Mouse (Mus musculus): ENCODE data around the gene Gpi1. TPM values are rescaled to one million over a fixed set of nuclear protein-coding genes. Genes with fewer than 3 reads are reported as not detected.

Gene Gpi1
- total RNA-seq (2021), result 100 to 1,000 TPM; 799 to 899 TPM
- long read RNA-seq, experiment 1, transcript Gpi1-201 (18 exons, 2,884 nt), result major isoform, 1,042 of 1,147 reads
- long read RNA-seq, experiment 1, partial matches to known transcripts, result 52 of 1,147 reads
- long read RNA-seq, experiment 1, other reads (novel, unspliced or antisense), result 49 of 1,147 reads
- long read RNA-seq, experiment 2, transcript Gpi1-201 (18 exons, 2,884 nt), result major isoform, 1,419 of 1,562 reads
- long read RNA-seq, experiment 2, transcript Gpi1-203 (9 exons, 3,195 nt), result minor isoform, 12 of 1,562 reads
- long read RNA-seq, experiment 2, partial matches to known transcripts, result 78 of 1,562 reads
- long read RNA-seq, experiment 2, other reads (novel, unspliced or antisense), result 53 of 1,562 reads

DNA sequence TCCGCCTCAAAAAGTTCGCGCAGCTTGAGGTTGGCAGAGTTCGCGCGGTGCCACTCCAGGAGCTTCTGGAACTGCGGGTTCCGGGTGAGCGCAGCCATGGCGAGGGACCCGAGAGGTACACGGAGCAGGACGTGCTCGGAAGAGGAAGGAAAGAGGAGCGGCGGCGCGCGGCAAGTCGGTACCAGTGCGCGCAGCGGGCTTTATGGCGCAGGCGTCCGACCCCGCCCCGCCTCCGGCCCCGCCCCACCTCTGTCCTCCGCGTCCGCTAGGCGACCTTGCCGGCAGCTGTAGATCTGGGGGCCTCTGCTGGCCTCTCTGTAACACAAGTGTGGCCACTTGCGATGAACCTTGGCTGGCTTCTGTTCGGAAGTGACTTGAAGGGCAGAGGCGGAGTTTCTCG, at the start of gene Gpi1:
Gene Gpi1 (minus strand): TSS at position 221 of the 400 bp plus-strand sequence.
- peak; percentile 79 to 83 for DNase-seq (ENCODE audit: low spot score in 2 of 2)

DNA sequence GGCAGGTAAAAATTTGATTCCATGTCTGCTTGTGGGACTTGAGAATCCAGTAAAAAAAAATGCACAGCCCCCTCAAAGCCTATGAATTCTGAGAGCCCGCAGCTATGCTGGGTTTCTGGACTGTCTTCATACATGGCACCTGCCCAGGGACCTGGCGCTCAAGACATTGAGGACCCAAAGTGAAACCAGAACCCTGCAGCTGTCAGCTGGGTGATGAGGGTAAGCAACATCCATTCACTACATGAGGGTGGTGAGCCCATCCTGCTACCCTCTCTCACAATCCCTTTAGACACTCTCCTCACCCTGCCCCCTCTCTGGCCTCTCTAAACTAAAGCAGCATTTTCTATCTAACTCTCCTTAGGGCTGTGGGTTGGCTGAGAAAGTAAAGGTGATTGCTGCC, 47.5 kb upstream of the Gpi1 start:
- no peak for DNase-seq (ENCODE audit: low spot score in 2 of 2)

DNA sequence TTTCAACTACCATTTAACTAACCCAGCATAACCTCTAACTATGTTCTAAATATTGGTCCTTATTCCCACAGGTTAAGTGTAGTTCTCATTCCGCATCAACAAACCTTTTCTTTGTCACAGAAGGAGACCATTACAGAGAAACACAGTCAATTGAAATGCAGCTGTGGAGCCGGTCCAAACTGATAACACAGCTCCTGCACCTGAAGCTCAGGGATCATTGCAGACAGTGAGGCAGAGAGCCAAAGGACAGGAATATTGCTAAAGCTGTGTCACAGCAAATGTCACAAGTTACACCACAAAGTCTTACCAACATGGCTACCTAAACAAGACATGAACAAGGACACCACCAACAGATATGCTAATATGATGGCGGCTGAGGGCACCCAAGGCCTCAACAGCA, 45.9 kb upstream of the Gpi1 start:
- DNase-seq (ENCODE audit: low spot score in 2 of 2), result no peak

DNA sequence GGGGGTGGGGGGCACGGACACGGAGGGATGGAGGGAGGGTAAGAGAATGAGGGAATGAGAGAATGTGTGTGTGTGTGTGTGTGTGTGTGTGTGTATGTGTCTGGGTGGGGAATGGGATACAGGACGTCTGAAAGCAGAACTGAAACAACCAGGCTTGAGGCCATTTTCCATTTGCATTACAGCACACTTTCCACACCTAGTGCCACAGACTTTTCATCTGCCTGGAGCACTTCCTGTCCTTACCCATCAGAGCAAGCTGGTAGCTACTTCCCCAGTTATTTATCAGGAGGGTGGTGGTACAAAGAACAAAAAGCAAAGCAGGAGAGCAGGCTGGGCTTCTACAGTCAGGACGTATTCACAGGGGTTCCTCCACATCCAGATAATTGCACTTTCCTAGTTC, 42.3 kb upstream of the Gpi1 start:
- no peak for DNase-seq (ENCODE audit: low spot score in 2 of 2)

DNA sequence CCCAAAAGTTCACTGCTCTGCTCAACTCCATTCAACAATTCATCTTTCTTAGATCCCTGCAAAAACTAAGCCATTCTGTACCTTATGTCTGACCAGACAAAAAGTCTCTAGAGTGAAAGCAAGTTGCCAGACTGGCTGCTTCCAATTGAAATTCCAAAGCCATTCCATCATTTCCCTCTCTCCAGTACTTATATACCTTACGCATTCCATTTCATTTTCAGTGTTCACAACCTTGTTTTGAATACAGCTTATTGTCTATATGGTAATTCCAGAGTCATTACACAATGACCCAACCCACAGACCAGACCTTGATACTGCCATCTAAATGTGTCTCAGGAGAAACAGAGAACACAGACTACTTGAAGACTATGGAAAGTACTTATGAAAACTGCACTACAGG, 38.3 kb upstream of the Gpi1 start:
- DNase-seq (ENCODE audit: low spot score in 2 of 2), result no peak

DNA sequence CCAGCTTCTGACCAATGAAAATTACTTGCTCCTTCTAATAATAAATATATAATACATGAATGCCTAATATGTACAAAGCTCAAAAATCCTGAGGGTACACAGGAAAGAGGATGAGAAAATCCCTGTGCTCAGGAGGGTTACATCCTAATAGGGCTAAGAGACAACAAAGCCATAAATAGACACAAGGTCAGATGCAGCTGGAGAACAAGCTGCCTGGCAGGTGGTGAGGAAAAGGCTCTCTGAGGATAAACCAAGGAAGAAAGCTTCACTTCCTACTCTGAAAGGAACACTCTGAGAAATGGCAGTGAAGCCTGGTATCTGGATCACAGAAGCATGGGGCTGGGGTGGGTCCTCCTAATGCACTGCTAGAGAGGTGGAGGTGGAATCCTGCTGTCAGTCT, 36.3 kb upstream of the Gpi1 start:
- DNase-seq (ENCODE audit: low spot score in 2 of 2), result no peak

DNA sequence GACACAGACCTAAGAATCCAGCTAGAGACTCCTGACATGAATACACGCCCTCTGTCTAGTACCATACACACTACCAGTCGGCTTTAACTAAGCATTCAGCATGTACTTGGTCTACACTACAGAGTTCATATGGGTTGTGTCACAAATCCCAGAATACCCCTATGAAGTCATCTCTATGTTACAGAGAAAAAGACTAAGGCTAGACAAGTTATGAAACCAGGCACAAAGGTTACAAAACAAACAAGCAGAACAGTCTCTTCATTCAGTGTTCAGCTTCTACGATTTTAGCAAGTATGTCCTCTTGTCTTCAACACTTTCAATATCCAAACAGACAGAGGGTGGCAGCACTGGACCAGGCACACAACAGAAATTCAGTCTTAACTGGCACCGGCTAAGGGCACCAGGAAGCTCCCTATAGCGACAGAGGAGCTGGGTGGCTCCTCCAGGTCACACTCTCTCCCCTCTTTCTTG, 35.8 kb upstream of the Gpi1 start:
- peak in 1 of 2 experiments; percentile 52 for DNase-seq (ENCODE audit: low spot score in 2 of 2)

DNA sequence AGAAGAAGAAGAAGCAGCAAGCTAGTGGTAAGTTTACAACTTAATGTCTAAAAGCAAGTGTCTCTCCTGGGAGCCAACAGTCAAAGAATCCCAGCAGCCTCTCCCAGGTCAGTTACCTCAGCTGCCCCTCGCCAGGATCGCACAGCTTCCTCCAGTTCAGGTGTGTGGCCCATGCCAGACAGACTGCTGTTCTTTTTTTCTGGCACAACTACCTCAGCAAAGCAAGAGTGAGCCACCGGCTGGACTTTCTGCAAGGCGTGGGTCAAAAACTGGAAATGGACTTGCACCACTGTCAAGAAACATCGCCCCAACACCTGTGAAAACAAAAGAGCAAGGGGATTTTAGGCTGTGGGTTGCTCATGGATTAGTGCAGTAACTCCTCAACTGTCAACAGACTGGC, 33.3 kb upstream of the Gpi1 start:
- no peak for DNase-seq (ENCODE audit: low spot score in 2 of 2)

DNA sequence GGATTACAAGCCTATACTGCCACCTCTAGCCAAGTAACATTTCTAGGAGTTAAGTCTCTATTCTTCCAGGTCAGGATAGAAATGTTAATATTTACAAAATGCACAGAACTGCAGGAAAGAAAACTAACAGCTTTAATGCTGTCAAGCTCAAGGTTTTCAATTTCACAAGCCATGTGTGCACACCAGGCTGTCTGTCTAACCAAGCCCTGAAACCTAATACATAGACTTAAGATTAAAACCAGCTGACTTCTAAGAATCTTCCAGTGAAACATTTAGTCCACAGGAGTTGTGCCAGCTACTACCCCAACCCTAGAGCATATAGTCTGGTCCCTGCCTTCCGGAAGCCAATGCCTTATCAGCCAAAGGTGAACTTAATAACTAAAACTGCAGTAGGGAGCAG, 28.3 kb upstream of the Gpi1 start:
- no peak for DNase-seq (ENCODE audit: low spot score in 2 of 2)

DNA sequence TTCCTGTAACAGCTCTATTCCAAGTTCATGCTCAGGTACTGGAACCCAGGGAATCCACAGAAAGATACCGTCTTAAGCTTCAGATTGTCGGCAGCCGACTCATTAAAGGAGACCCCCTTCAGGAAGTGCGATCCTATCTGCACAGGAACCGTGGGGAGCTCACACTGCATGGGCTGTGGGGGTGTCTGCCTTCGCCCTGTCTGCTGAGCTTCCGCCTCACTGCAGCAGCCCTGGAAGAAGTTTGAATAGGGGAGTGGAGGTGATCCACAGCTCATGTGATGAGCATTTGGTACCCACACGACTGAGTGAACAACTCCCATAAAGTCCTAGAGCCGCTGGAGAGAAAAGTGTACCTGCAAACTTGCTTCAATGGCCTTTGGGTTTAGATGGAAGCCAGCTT, 27.1 kb upstream of the Gpi1 start:
- DNase-seq (ENCODE audit: low spot score in 2 of 2), result no peak

DNA sequence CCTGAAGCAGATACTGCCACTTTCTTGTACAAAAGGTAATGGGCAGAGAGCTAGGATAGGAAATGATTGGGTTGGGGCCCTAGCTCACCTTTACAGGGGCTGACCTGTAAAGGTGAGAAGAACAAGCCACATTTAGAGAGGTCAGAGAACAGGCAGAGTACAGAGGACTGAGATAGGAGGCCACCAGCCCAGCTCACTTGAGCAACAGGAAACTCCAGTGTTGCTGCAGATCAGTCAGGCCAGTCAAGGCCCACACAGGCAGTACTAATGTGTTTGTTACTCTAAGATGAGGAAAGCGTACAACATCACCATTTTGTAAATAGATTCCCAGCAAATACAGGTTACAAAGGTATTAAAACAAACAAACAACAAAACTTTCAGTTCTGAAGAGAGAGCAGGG, 25.8 kb upstream of the Gpi1 start:
- DNase-seq (ENCODE audit: low spot score in 2 of 2), result no peak

DNA sequence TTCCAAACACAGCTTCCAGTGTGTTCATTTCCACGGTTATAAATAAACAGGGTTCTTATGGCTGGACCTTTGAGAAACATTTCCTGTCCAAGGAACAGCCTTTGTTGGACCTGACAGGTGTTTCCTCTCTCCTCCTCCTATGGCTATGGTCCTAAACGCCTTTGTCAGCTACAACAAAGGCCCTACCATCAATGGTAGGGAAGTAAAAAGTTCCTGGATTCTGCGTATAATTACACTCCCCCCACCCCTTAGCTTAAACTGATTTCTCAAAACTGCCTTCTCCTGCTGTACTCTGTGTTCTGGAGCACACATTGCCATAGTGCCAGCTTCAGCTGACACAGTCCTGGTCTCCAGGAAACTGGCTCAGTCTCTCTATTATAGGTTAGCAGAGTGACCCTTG, 25.0 kb upstream of the Gpi1 start:
- DNase-seq (ENCODE audit: low spot score in 2 of 2), result no peak

DNA sequence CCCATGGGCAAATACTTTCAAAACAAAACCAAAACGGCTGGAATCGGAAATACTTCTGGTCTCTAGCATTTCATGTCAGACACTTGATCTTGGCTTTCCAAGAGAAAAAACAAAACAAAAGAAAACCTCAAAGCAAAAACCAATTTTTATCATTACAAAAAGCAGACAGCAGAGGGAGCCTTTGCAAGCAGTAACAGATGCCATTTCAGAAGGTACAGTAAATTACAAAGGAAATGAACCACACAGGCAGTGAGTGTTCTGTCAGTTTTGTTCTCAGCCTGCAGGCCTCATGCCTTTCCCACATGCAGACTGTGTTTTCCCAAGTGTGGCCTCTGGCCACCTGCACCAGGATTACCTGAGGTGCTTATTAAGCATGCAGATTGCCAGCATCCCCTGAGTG, 21.9 kb upstream of the Gpi1 start:
- DNase-seq (ENCODE audit: low spot score in 2 of 2), result no peak

DNA sequence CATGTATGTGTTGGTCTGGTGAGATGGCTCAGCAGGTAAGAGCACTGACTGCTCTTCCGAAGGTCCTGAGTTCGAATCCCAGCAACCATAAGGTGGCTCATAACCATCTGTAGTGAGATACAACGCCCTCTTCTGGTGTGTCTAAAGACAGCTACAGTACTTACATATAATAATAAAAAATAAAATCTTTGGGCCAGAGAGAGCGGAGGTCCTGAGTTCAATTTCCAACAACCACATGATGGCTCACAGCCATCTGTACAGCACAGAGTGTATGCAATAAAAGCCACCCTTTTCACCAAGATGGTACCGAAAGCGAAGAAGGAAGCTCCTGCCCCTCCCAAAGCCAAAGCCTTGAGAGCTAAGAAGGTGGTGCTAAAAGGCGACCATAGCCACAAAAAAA, 20.6 kb upstream of the Gpi1 start, which contains the start of gene Gm6096:
Gene Gm6096 (plus strand): TSS at position 301 of the 400 bp plus-strand sequence.
- no peak for DNase-seq (ENCODE audit: low spot score in 2 of 2)

DNA sequence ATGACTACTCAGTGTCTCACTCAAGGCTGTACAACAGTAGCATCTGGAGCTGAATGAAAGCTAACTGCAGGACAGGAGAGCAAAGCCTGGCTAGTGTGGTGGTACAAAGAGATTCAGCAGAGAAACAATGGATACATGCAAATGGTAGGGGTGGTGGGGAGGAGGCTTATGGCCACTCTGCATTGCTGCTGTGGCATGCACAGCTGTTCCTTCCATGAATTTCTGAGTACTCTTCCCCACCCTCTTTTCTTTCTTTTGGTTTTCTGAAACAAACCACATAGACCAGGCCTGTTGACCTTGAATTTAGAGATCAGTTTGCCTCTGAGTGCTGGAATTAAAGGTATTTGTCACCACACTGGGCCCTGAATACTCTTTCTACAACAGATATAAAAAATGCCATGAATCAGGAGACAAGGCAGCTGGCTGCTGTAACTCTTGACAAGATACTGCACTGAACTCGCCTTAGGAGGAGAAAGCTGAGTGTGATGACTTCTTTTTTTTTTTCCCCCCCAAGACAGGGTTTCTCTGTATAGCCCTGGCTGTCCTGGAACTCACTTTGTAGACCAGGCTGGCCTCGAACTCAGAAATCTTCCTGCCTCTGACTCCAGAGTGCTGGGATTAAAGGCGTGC, 16.8 kb upstream of the Gpi1 start:
- DNase-seq (ENCODE audit: low spot score in 2 of 2), result no peak

DNA sequence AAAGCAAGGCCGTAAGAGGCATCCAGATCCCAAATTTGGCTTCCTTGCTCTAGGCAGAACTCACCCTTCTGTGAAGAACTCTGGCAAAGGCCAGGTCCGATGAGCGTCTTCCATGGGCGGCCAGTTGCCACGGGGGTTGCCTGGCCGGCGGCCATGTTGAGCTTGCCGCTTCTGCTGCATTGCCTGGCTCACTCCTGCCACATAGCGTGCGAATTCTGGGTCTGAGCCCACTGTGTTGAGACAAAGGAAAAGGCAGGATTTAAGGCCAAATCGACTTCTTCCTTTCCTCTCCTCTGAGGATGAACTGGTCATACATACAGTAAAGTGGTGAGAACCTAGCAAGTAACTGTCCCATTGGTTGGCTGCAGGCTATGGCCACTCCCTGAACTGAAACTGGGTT, 12.0 kb upstream of the Gpi1 start:
- no peak for DNase-seq (ENCODE audit: low spot score in 2 of 2)

DNA sequence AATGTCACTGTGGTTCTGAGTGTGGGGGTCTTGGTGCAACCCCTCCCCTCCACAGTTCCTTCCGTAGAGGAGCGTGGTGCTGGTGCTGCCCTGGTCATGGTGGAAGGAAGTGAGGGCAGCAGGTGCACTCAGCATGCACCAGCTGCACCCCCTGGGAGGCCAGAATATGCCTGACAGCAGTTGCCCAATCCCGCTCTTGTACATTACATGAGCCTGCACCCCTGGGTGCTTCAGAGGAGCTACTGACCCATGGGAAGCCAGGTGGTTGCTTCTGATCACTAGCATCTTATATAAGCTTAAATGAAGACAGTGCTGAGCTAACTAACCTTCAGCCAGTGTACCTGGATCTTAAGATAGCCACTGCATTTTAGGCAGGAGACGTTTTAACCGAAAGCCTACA, 8.0 kb upstream of the Gpi1 start:
- no peak for DNase-seq (ENCODE audit: low spot score in 2 of 2)

DNA sequence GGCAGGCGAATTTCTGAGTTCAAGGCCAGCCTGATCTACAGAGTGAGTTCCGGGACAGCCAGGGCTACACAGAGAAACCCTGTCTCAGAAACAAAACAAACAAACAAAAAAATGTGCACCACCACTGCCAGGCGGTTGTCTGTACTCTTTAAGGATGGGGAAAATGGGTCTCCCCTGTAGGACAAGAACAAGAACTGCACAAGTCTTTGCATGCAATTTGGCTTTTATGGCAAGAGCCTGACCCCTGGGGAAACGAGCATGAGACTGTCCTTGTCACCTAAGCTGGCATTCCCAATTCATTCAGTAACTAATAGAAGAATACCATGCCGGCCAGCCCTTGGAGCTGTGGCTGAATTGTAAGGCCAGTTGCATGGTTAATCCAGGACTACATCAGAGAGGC, 5.5 kb upstream of the Gpi1 start:
- no peak for DNase-seq (ENCODE audit: low spot score in 2 of 2)

DNA sequence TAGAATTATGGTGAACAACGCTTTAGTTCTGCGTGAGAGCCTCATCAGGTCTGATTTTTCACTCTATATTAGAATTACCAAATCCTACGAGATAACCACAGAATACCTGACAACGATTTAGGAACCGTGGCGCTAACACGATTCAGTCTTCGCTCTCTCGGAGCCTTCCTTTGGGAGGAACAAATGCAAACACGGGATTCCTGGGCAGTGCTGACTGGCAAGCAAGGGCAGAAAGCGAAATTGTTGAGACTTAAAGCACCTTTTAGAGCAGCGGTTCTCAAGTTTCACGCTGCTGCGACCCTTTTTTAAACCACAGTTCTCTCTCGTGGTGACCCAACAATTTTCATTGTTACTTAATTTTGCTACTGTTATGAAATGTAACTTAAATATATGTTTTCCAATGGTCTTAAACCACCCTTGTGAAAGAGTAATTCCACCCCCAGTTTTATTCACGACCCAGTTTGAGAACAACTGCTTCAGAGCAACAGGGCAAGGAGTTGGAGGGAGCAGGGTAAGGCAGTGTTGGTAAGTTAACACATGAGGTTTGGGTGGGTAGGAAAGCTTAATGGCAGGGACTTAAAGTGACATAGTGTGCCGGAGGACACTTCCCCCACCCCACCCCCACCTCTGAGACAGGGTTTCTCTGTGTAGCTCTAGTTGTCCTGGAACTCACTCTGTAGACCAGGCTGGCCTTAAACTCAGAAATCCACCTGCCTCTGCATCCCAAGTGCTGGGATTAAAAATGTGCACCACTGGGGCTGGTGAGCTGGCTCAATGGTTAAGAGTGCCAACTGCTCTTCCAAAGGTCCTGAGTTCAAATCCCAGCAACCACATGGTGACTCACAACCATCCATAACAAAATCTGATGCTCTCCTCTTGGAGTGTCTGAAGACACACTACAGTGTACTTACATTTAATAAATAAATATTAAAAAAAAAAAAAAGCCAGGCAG, 4.8 kb upstream of the Gpi1 start:
- no peak for DNase-seq (ENCODE audit: low spot score in 2 of 2)

DNA sequence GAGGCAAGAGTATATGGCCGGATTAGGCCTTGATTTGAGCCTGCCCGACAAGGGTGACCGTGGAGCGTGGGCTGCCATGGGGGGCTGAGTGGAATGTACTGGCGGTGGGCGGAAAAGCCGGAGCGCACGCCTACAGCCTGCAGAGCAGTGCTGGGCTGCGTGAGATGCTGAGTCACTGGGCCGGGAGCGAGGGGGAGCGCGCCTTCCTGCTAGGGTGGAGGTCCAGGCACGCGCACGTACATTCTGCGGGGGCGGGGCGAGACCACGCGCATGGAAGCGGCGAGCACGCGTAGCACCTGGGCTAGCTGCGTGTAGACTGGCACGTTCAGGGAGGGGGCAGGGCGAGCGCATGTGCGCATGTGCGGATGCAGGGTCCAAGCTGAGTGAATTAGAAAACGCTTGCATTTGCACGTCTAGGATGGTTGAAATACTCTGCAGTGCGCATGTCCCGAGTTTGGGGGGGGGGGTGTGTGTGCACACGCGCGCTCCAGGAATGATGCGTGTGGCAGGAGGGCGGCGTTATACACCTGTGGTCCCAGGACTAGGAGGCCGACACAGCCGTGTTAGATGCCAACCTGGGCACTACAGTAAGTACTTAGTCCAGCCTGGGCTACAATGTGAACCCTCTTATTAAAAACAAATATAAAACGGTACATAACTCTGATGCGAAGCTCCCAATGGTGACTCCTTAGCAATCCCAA, 3.9 kb upstream of the Gpi1 start:
- peak; percentile 96 to 97 for DNase-seq (ENCODE audit: low spot score in 2 of 2)
